ENCODE assay signal across 17 mouse cellular contexts in genomic region chr8:115859406-115859805, GRCm38 (mm10).
DNase-seq lines count a peak whose midpoint lies in the region; ATAC-seq lines count a peak whose summit lies in the region.
"Had no signal": no experiment of that assay in that cellular context is flagged by ENCODE, and none has a peak within 500 bp of the region (broad histone marks: within the 10 kb centered on the region; RNA-seq: fewer than 3 reads in every experiment).

No protein-coding gene starts in this region.

- no peaks in the 10 kb centered on the region for H3K36me3 ChIP-seq in stomach, embryonic 14.5 days (ENCODE audit: control insufficient read depth, insufficient read depth, low read length)
- H3K36me3 ChIP-seq in forebrain, embryonic 16.5 days (ENCODE audit: control insufficient read depth, insufficient read depth) = no peaks in the 10 kb centered on the region
- H3K36me3 ChIP-seq: neural tube, embryonic 12.5 days had no signal

- H3K9me3 ChIP-seq in stomach, embryonic 14.5 days (ENCODE audit: control insufficient read depth, low read depth, low read length) = no peaks in the 10 kb centered on the region
- no peaks in the 10 kb centered on the region for H3K9me3 ChIP-seq in forebrain, embryonic 16.5 days (ENCODE audit: control insufficient read depth, low read length)
- H3K9me3 ChIP-seq: neural tube, embryonic 12.5 days had no signal

- peak; percentile 64 for DNase-seq in kidney, postnatal 10 days
- DNase-seq in kidney, adult 11 months = no peak
- DNase-seq in ovary, postnatal 36 days (ENCODE audit: low spot score) = peak; percentile 9
- DNase-seq in ovary, postnatal 14 days (ENCODE audit: low spot score) = no peak
- peak; percentile 23 for DNase-seq in heart, adult 8-10 months (ENCODE audit: low spot score)
- no peak for DNase-seq in spleen, adult 18-20 months
- DNase-seq: cerebellum, adult 18-20 months; embryo, embryonic 11 days; forebrain, postnatal 0 days; layer of hippocampus, adult 9-11 months; midbrain, embryonic 14.5 days had no signal

- H3K27ac ChIP-seq in stomach, embryonic 14.5 days (ENCODE audit: low read length) = no peak overlapping the region
- H3K27ac ChIP-seq in forebrain, embryonic 16.5 days (ENCODE audit: low read length) = no peak overlapping the region
- H3K27ac ChIP-seq: hindbrain, postnatal 0 days; neural tube, embryonic 12.5 days had no signal

- H3K9ac ChIP-seq in stomach, embryonic 14.5 days (replicated peaks; ENCODE audit: low read depth, low read length) = no peak overlapping the region
- no peak overlapping the region for H3K9ac ChIP-seq in forebrain, embryonic 16.5 days (replicated peaks; ENCODE audit: low read depth, low read length)
- H3K9ac ChIP-seq: forebrain, postnatal 0 days; neural tube, embryonic 12.5 days had no signal

- WGBS in stomach, embryonic 14.5 days = 64% methylated on average over 8 of the region's 8 CpGs
- 91% methylated on average over 8 of the region's 8 CpGs for WGBS in forebrain, embryonic 16.5 days

- no peaks in the 10 kb centered on the region for H3K4me1 ChIP-seq in stomach, embryonic 14.5 days (ENCODE audit: control insufficient read depth, insufficient read depth, low read length)
- no peaks in the 10 kb centered on the region for H3K4me1 ChIP-seq in forebrain, embryonic 16.5 days (replicated peaks; ENCODE audit: control insufficient read depth, insufficient read depth, low read length)
- H3K4me1 ChIP-seq: neural tube, embryonic 12.5 days had no signal

- no peak overlapping the region for H3K4me3 ChIP-seq in stomach, embryonic 14.5 days (ENCODE audit: low read depth, low read length)
- no peak overlapping the region for H3K4me3 ChIP-seq in forebrain, embryonic 16.5 days (replicated peaks; ENCODE audit: low read length)
- H3K4me3 ChIP-seq: erythroblast, embryonic 14.5 days; neural tube, embryonic 12.5 days had no signal

- H3K27me3 ChIP-seq in stomach, embryonic 14.5 days (ENCODE audit: control insufficient read depth, insufficient read depth, low read length) = no peaks in the 10 kb centered on the region
- no peaks in the 10 kb centered on the region for H3K27me3 ChIP-seq in forebrain, embryonic 16.5 days (replicated peaks; ENCODE audit: control insufficient read depth, insufficient read depth, low read length)
- H3K27me3 ChIP-seq: neural tube, embryonic 12.5 days had no signal

- ATAC-seq in stomach, embryonic 14.5 days (ENCODE audit: insufficient number of reproducible peaks, insufficient read depth, low FRiP score, low read depth) = peak; percentile 58; the same call in 1 of the 2 replicates
- ATAC-seq in forebrain, embryonic 16.5 days = no peak
- ATAC-seq: CD4-positive, CD25-positive, alpha-beta regulatory T cell, adult 4 months; forebrain, postnatal 0 days; hindbrain, postnatal 0 days had no signal

- H3K4me2 ChIP-seq in stomach, embryonic 14.5 days (replicated peaks; ENCODE audit: low read depth, low read length) = no peak overlapping the region
- no peak overlapping the region for H3K4me2 ChIP-seq in forebrain, embryonic 16.5 days (ENCODE audit: low read length)
- H3K4me2 ChIP-seq: neural tube, embryonic 12.5 days had no signal

Comparison
In these comparisons a context has a peak if more than half of its experiments do, and no peak if none do; other contexts are left out.
1. DNase-seq: peak in kidney, postnatal 10 days (single experiment), ovary, postnatal 36 days (single experiment) and heart, adult 8-10 months (single experiment); none in kidney, adult 11 months (single experiment), ovary, postnatal 14 days (single experiment) and spleen, adult 18-20 months (0 of 2).